Mouse (Mus musculus) midbrain, embryonic 14.5 days (tissue): Measurements from ENCODE around the gene Abcc3. TPM values are rescaled to one million over a fixed set of nuclear protein-coding genes. Genes with fewer than 3 reads are reported as not detected.
"Not testable (repeated sequence)": the region's sequence is repeated elsewhere in the genome, so short reads cannot be mapped to it uniquely, and the experiment has no call there.

Experiments
- ATAC-seq: fragments of 200-750 bp; cut with Nextera tagmentation; 2 replicates; pipeline ENCODE4 v1.8.0; 2017; ENCODE audit warnings: moderate number of reproducible peaks, moderate library complexity; ENCODE audit not compliant: low FRiP score, low TSS enrichment
- DNase-seq: peaks from one replicate; pipeline ENCODE4 v3.0.0-alpha.2; 2015
- H3K27ac ChIP-seq: fragments of 300-500 bp; sonication (generic); replicated peaks from 2 replicates; pipeline ENCODE4 v1.5.1; 2014; ENCODE audit warnings: mild to moderate bottlenecking, low read depth, low read length, moderate library complexity
- H3K27me3 ChIP-seq: fragments of 300-500 bp; sonication (generic); 2 replicates; pipeline ENCODE4 v1.6.1; 2014; ENCODE audit warnings: low read length, control low read depth, mixed read lengths; ENCODE audit not compliant: control insufficient read depth, insufficient read depth
- H3K36me3 ChIP-seq: fragments of 300-500 bp; sonication (generic); 2 replicates; pipeline ENCODE4 v1.6.1; 2014; ENCODE audit warnings: low read length, control low read depth; ENCODE audit not compliant: control insufficient read depth, insufficient read depth
- H3K4me1 ChIP-seq: fragments of 300-500 bp; sonication (generic); 2 replicates; pipeline ENCODE4 v1.6.1; 2014; ENCODE audit warnings: mild to moderate bottlenecking, antibody characterized with exemption, low read length, control low read depth; ENCODE audit not compliant: control insufficient read depth, insufficient read depth
- H3K4me2 ChIP-seq: fragments of 300-500 bp; sonication (generic); 2 replicates; pipeline ENCODE4 v1.6.1; 2014; ENCODE audit warnings: mild to moderate bottlenecking, low read length, moderate library complexity
- H3K4me3 ChIP-seq: fragments of 300-500 bp; sonication (generic); replicated peaks from 2 replicates; pipeline ENCODE4 v1.5.1; 2014; ENCODE audit warnings: low read depth, low read length
- H3K9ac ChIP-seq: fragments of 300-500 bp; sonication (generic); replicated peaks from 2 replicates; pipeline ENCODE4 v1.6.1; 2014; ENCODE audit warnings: mild to moderate bottlenecking, low read length, moderate library complexity
- H3K9me3 ChIP-seq: fragments of 300-500 bp; sonication (generic); 2 replicates; pipeline ENCODE4 v1.6.1; 2016; ENCODE audit warnings: low read length, control low read depth, mixed read lengths; ENCODE audit not compliant: control insufficient read depth
- WGBS: fragments of 180-500 bp; shearing (Covaris S2); extraction: QIAGEN DNeasy Blood & Tissue Kit; methylation state at CpG from one replicate; pipeline ENCODE4 v1.1.7; 2014; 5-methylcytosine and 5-hydroxymethylcytosine counted together
- polyA plus RNA-seq: library from polyadenylated mRNA; unstranded; fragments of >200 nt; fragmentation: Nextera tagmentation; extraction: Ambion mirVana; gene quantifications from 2 replicates; pipeline ENCODE4 v1.2.1, GENCODE M21; 2014

The Abcc3 gene
- polyA plus RNA-seq, 1 experiment from 2014 or later, result 0.50 TPM

- DNase-seq (no peak), ATAC-seq (no peak)
- Histone ChIP-seq H3K27ac (peak overlapping the region; percentile 77), H3K36me3 (peaks cover 41% of the 10 kb centered on the region), H3K9me3 (no peaks in the 10 kb centered on the region), H3K9ac (0 out of 2 replicates have a peak overlapping the region, but pooled peaks have one; percentile 23), H3K4me2 (no peak overlapping the region), H3K27me3 (no peaks in the 10 kb centered on the region), H3K4me1 (peaks cover 42% of the 10 kb centered on the region), H3K4me3 (no peak overlapping the region)
- WGBS, result 61% methylated on average over 2 of the region's 2 CpGs
These were observed 19.8 kb upstream of the Abcc3 start for GRCm38 (mm10) chr11:94412562-94412961.

GRCm38 (mm10) chr11:94407803-94408321, 15.1 kb upstream of the Abcc3 start:
- H3K36me3 ChIP-seq, result peaks cover 17% of the 10 kb centered on the region
- ATAC-seq (peak; percentile 69), DNase-seq (peak; percentile 81)
- peaks cover 29% of the 10 kb centered on the region for H3K4me1 ChIP-seq
- WGBS, result 11% methylated on average over 11 of the region's 11 CpGs
- no peaks in the 10 kb centered on the region for H3K27me3 ChIP-seq
- H3K27ac ChIP-seq, result peak overlapping the region; percentile 87
- no peak overlapping the region for H3K4me3 ChIP-seq
- H3K9ac ChIP-seq, result peak overlapping the region; percentile 3; the same call in 1 of the 2 replicates
- H3K4me2 ChIP-seq, result no peak overlapping the region
- no peaks in the 10 kb centered on the region for H3K9me3 ChIP-seq

GRCm38 (mm10) chr11:94405348-94405747, 12.6 kb upstream of the Abcc3 start:
- Histone ChIP-seq H3K9me3 (no peaks in the 10 kb centered on the region), H3K4me3 (no peak overlapping the region), H3K9ac (no peak overlapping the region), H3K4me1 (peaks cover 20% of the 10 kb centered on the region), H3K36me3 (peaks cover 8% of the 10 kb centered on the region), H3K27ac (no peak overlapping the region), H3K4me2 (no peak overlapping the region), H3K27me3 (no peaks in the 10 kb centered on the region)
- WGBS, result 63% methylated on average over 6 of the region's 6 CpGs
- ATAC-seq (no peak), DNase-seq (no peak)

- H3K9ac ChIP-seq, result no peak overlapping the region
These were observed 12.0 kb upstream of the Abcc3 start for GRCm38 (mm10) chr11:94404641-94405260.

GRCm38 (mm10) chr11:94404178-94404577, 11.4 kb upstream of the Abcc3 start:
- Histone ChIP-seq H3K4me3 (no peak overlapping the region), H3K27me3 (no peaks in the 10 kb centered on the region)
- WGBS, result 55% methylated on average over 5 of the region's 5 CpGs

More at GRCm38 (mm10) chr11:94404641-94405260, 12.0 kb upstream of the Abcc3 start:
- H3K27ac ChIP-seq, result no peak overlapping the region
- DNase-seq (peak; percentile 83), ATAC-seq (no peak)
- H3K36me3 ChIP-seq, result peaks cover 4% of the 10 kb centered on the region; the same call in 1 of the 2 replicates
- no peaks in the 10 kb centered on the region for H3K9me3 ChIP-seq
- H3K4me3 ChIP-seq, result no peak overlapping the region
- peaks cover 20% of the 10 kb centered on the region for H3K4me1 ChIP-seq
- no peak overlapping the region for H3K4me2 ChIP-seq
- 24% methylated on average over 11 of the region's 11 CpGs for WGBS
- no peaks in the 10 kb centered on the region for H3K27me3 ChIP-seq

GRCm38 (mm10) chr11:94403757-94404156, 11.0 kb upstream of the Abcc3 start:
- Histone ChIP-seq H3K27me3 (no peaks in the 10 kb centered on the region), H3K9ac (no peak overlapping the region), H3K4me1 (peaks cover 20% of the 10 kb centered on the region), H3K4me3 (no peak overlapping the region), H3K27ac (no peak overlapping the region), H3K4me2 (no peak overlapping the region), H3K36me3 (no peaks in the 10 kb centered on the region), H3K9me3 (no peaks in the 10 kb centered on the region)
- no peak for DNase-seq
- 88% methylated on average over 10 of the region's 10 CpGs for WGBS
- no peak for ATAC-seq

More at GRCm38 (mm10) chr11:94404178-94404577, 11.4 kb upstream of the Abcc3 start:
- DNase-seq (no peak), ATAC-seq (no peak)
- Histone ChIP-seq H3K4me2 (no peak overlapping the region), H3K9ac (no peak overlapping the region), H3K9me3 (no peaks in the 10 kb centered on the region), H3K4me1 (peaks cover 20% of the 10 kb centered on the region), H3K27ac (no peak overlapping the region), H3K36me3 (no peaks in the 10 kb centered on the region; the same call in 1 of the 2 replicates)

- no peak for ATAC-seq
- WGBS, result 87% methylated on average over 5 of the region's 5 CpGs
These were observed 9.9 kb upstream of the Abcc3 start for GRCm38 (mm10) chr11:94402731-94403130.

GRCm38 (mm10) chr11:94402029-94402428, 9.2 kb upstream of the Abcc3 start:
- H3K9ac ChIP-seq, DNase-seq: not testable (repeated sequence)

More at GRCm38 (mm10) chr11:94402731-94403130, 9.9 kb upstream of the Abcc3 start:
- Histone ChIP-seq H3K4me2 (no peak overlapping the region), H3K36me3 (no peaks in the 10 kb centered on the region), H3K27me3 (no peaks in the 10 kb centered on the region), H3K4me1 (peaks cover 16% of the 10 kb centered on the region), H3K4me3 (no peak overlapping the region), H3K9me3 (no peaks in the 10 kb centered on the region), H3K9ac (no peak overlapping the region), H3K27ac (no peak overlapping the region)
- DNase-seq, result no peak

GRCm38 (mm10) chr11:94400996-94401395, 8.2 kb upstream of the Abcc3 start:
- 74% methylated on average over 6 of the region's 6 CpGs for WGBS
- H3K36me3 ChIP-seq, result no peaks in the 10 kb centered on the region

More at GRCm38 (mm10) chr11:94402029-94402428, 9.2 kb upstream of the Abcc3 start:
- ATAC-seq, H3K4me1 ChIP-seq, H3K36me3 ChIP-seq, H3K27me3 ChIP-seq, H3K9me3 ChIP-seq, H3K4me2 ChIP-seq, H3K27ac ChIP-seq, H3K4me3 ChIP-seq: not testable (repeated sequence)
- 82% methylated on average over 4 of the region's 4 CpGs for WGBS

More at GRCm38 (mm10) chr11:94400996-94401395, 8.2 kb upstream of the Abcc3 start:
- DNase-seq (no peak), ATAC-seq (no peak)
- Histone ChIP-seq H3K9ac (no peak overlapping the region), H3K27ac (no peak overlapping the region), H3K4me2 (no peak overlapping the region), H3K4me3 (no peak overlapping the region), H3K4me1 (peaks cover under 1% of the 10 kb centered on the region; the same call in 1 of the 2 replicates), H3K27me3 (no peaks in the 10 kb centered on the region), H3K9me3 (no peaks in the 10 kb centered on the region)
